9 mouse cellular contexts compared by ENCODE assay signal in the genomic region with DNA sequence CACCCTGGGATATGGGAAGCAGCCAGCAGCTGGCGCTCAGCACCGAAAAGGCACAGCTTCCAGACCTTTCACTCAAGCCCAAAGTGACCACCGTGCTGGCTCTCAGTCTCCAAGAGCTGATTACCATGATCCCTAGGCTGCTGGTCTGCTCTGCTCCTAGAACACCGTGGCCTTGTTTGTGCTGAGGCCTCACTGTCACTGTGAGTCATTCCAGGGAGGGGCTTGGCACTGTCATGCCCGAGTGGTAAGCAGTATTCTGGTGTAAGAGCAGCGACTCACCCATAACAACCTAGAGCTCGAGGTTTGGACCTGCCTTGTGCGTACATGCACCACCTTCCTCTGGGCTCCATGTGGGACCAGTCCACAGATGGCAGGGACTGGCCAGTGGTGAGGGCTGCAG.
A peak's percentile ranks its signal among the peaks of the same experiment; 100 is the strongest.
DNase-seq lines count a peak whose midpoint lies in the region; ATAC-seq and TF ChIP-seq lines count a peak whose summit lies in the region.
"Had no signal": no experiment of that assay in that cellular context is flagged by ENCODE, and none has a peak within 500 bp of the region (broad histone marks: within the 10 kb centered on the region; RNA-seq: fewer than 3 reads in every experiment).

No protein-coding gene starts in this region.

- H3K4me2 ChIP-seq in liver, embryonic 11.5 days: no peak overlapping the region
- H3K4me2 ChIP-seq in hindbrain, embryonic 14.5 days (replicated peaks): no peak overlapping the region

- H3K36me3 ChIP-seq in liver, embryonic 11.5 days (ENCODE audit: control insufficient read depth, insufficient read depth, low read length): no peaks in the 10 kb centered on the region
- no peaks in the 10 kb centered on the region for H3K36me3 ChIP-seq in hindbrain, embryonic 14.5 days (replicated peaks; ENCODE audit: control insufficient read depth, insufficient read depth)

- H3K27ac ChIP-seq in layer of hippocampus, adult 2 months: peak overlapping the region; percentile 76
- H3K27ac ChIP-seq in liver, embryonic 11.5 days (ENCODE audit: low read depth, low read length): no peak overlapping the region
- no peak overlapping the region for H3K27ac ChIP-seq in hindbrain, embryonic 14.5 days

- no peaks in the 10 kb centered on the region for H3K27me3 ChIP-seq in liver, embryonic 11.5 days (replicated peaks; ENCODE audit: control insufficient read depth, insufficient read depth, low read length)
- no peaks in the 10 kb centered on the region for H3K27me3 ChIP-seq in hindbrain, embryonic 14.5 days (ENCODE audit: control insufficient read depth, insufficient read depth, low read length)

- no peak overlapping the region for H3K4me3 ChIP-seq in layer of hippocampus, adult 2 months
- no peak overlapping the region for H3K4me3 ChIP-seq in liver, embryonic 11.5 days (ENCODE audit: low read depth, low read length)
- no peak overlapping the region for H3K4me3 ChIP-seq in hindbrain, embryonic 14.5 days (replicated peaks; ENCODE audit: low read length)

- intact Hi-C loops in heart, postnatal 36 days (cut with DNase I): no loop called here

- no peaks in the 10 kb centered on the region; the same call in 1 of the 2 replicates for H3K4me1 ChIP-seq in liver, embryonic 11.5 days (replicated peaks; ENCODE audit: control insufficient read depth, insufficient read depth, low read length)
- peaks cover 24% of the 10 kb centered on the region for H3K4me1 ChIP-seq in hindbrain, embryonic 14.5 days (replicated peaks; ENCODE audit: control insufficient read depth, insufficient read depth, low read length)

- WGBS in liver, embryonic 11.5 days: 83% methylated on average over 8 of the region's 8 CpGs
- WGBS in hindbrain, embryonic 14.5 days: 72% methylated on average over 8 of the region's 8 CpGs

- no peak for ATAC-seq in liver, embryonic 11.5 days (replicated peaks; ENCODE audit: low FRiP score)
- no peak for ATAC-seq in hindbrain, embryonic 14.5 days (ENCODE audit: low FRiP score)

- no peaks in the 10 kb centered on the region for H3K9me3 ChIP-seq in liver, embryonic 11.5 days (ENCODE audit: control insufficient read depth, low read length)
- no peaks in the 10 kb centered on the region for H3K9me3 ChIP-seq in hindbrain, embryonic 14.5 days (ENCODE audit: control insufficient read depth, low read length)

- H3K9ac ChIP-seq in liver, embryonic 11.5 days (ENCODE audit: low read depth, low read length): no peak overlapping the region
- no peak overlapping the region for H3K9ac ChIP-seq in hindbrain, embryonic 14.5 days

- no peak for DNase-seq in layer of hippocampus, adult 2 months (ENCODE audit: low spot score in 2 of 2)
- DNase-seq in layer of hippocampus, postnatal 14 days (ENCODE audit: low spot score in 2 of 2): no peak
- DNase-seq in MN1 (ENCODE audit: low spot score): peak; percentile 81
- peak; percentile 91 to 92 for DNase-seq in adrenal gland, postnatal 36 days
- peak; percentile 44 to 49 for DNase-seq in heart, postnatal 36 days
- DNase-seq in liver, embryonic 11.5 days (ENCODE audit: low spot score): no peak
- no peak for DNase-seq in frontal cortex, adult 2 months (ENCODE audit: extremely low spot score in 1 of 2, low spot score in 1 of 2)
- no peak for DNase-seq in hindbrain, embryonic 14.5 days (ENCODE audit: low spot score)
- DNase-seq: cerebellum, postnatal 10 days had no signal

- no peak for TF ChIP-seq CTCF in layer of hippocampus, adult 2 months (conservative IDR thresholded peaks at IDR 0.05)

Comparison
In these comparisons a context has a peak if more than half of its experiments do, and no peak if none do; other contexts are left out.
1. DNase-seq: peak in MN1 (single experiment), adrenal gland, postnatal 36 days (2 of 2) and heart, postnatal 36 days (2 of 2); none in layer of hippocampus, adult 2 months (0 of 2), layer of hippocampus, postnatal 14 days (0 of 2), liver, embryonic 11.5 days (single experiment), frontal cortex, adult 2 months (0 of 2) and hindbrain, embryonic 14.5 days (single experiment).